Mouse (Mus musculus) hindbrain, embryonic 14.5 days (tissue): Measurements from ENCODE around the gene Mapk12. TPM values are rescaled to one million over a fixed set of nuclear protein-coding genes. Genes with fewer than 3 reads are reported as not detected.

Source experiments
- ATAC-seq: fragments of 200-750 bp; cut with Nextera tagmentation; 2 replicates; pipeline ENCODE4 v1.8.0; 2017; ENCODE audit warnings: moderate number of reproducible peaks, mild to moderate bottlenecking, moderate TSS enrichment, moderate library complexity; ENCODE audit not compliant: low FRiP score
- DNase-seq: peaks from one replicate; pipeline ENCODE4 v3.0.0-alpha.2; 2015; ENCODE audit warnings: low spot score
- H3K27ac ChIP-seq: fragments of 300-500 bp; sonication (generic); 2 replicates; pipeline ENCODE4 v1.5.1; 2014; ENCODE audit warnings: mild to moderate bottlenecking, moderate library complexity
- H3K27me3 ChIP-seq: fragments of 300-500 bp; sonication (generic); 2 replicates; pipeline ENCODE4 v1.6.1; 2014; ENCODE audit warnings: mild to moderate bottlenecking, low read length, mixed read lengths; ENCODE audit not compliant: control insufficient read depth, insufficient read depth
- H3K36me3 ChIP-seq: fragments of 300-500 bp; sonication (generic); replicated peaks from 2 replicates; pipeline ENCODE4 v1.6.1; 2014; ENCODE audit not compliant: control insufficient read depth, insufficient read depth
- H3K4me1 ChIP-seq: fragments of 300-500 bp; sonication (generic); replicated peaks from 2 replicates; pipeline ENCODE4 v1.6.1; 2014; ENCODE audit warnings: antibody characterized with exemption, low read length, mixed read lengths; ENCODE audit not compliant: control insufficient read depth, insufficient read depth
- H3K4me2 ChIP-seq: fragments of 300-500 bp; sonication (generic); replicated peaks from 2 replicates; pipeline ENCODE4 v1.6.1; 2014; ENCODE audit warnings: mild to moderate bottlenecking, moderate library complexity
- H3K4me3 ChIP-seq: fragments of 300-500 bp; sonication (generic); replicated peaks from 2 replicates; pipeline ENCODE4 v1.5.1; 2014; ENCODE audit warnings: mild to moderate bottlenecking, low read length
- H3K9ac ChIP-seq: fragments of 300-500 bp; sonication (generic); 2 replicates; pipeline ENCODE4 v1.6.1; 2014
- H3K9me3 ChIP-seq: fragments of 300-500 bp; sonication (generic); 2 replicates; pipeline ENCODE4 v1.6.1; 2016; ENCODE audit warnings: low read length; ENCODE audit not compliant: control insufficient read depth
- WGBS: fragments of 180-500 bp; shearing (Covaris S2); extraction: QIAGEN DNeasy Blood & Tissue Kit; methylation state at CpG from one replicate; pipeline ENCODE4 v1.1.7; 2014; 5-methylcytosine and 5-hydroxymethylcytosine counted together
- polyA plus RNA-seq: library from polyadenylated mRNA; unstranded; fragments of >200 nt; fragmentation: Nextera tagmentation; extraction: Ambion mirVana; gene quantifications from 2 replicates; pipeline ENCODE4 v1.2.1, GENCODE M21; 2014

The Mapk12 gene
- polyA plus RNA-seq, 1 experiment from 2014 or later = 4.0 TPM

DNA sequence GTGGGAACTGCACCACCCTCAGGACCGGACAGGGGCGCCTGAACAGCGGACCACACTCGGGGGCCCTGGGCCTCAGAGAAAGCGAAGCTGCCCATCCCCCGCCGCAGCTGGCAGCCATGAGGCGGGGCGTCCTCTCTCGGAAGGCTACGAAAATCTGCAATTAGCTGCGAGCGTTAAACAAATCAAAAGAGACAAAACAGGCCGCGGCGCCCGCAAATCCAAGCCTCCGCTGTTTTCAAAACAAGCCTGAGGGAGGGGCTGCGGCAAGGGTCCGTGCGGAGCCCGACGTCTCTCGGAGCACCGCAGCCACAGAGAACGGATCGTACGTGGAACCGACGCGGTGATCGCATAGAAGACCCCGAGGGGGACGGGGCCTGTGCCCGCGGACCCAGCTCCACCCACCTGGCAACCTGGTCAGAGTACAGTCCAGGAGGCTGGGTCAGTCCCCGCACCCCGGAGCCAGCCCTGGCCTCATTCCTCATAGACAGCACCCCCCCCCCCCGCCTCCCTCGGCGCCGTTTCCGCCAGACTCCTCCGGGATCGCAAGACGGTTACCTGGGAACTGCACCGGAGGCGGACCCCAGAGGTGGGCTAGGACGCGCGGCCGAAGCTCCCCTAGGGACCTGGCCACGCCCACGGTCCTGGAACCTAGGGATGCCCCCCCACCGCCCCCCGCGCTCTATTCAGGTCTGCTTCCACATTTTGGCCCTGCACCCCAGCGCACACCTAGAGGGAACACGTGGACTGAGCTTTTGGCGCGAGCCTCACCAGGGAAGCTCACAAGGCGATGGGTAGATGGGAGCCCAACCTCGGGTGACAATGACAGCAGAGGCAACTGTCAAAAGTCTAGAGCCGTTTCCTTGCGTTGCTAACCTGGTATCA is 32.8 kb upstream of the Mapk12 start:
- peak overlapping the region; percentile 83 for H3K27ac ChIP-seq
- H3K4me3 ChIP-seq = peak overlapping the region; percentile 52
- DNase-seq = peak; percentile 70
- H3K4me1 ChIP-seq = peaks cover 83% of the 10 kb centered on the region
- H3K27me3 ChIP-seq = no peaks in the 10 kb centered on the region
- ATAC-seq = peak; percentile 21; the same call in 1 of the 2 replicates
- WGBS = under 1% methylated on average over 65 of the region's 65 CpGs
- H3K4me2 ChIP-seq = peak overlapping the region; percentile 99
- no peaks in the 10 kb centered on the region for H3K9me3 ChIP-seq
- H3K36me3 ChIP-seq = peaks cover 17% of the 10 kb centered on the region
- H3K9ac ChIP-seq = peak overlapping the region; percentile 86

DNA sequence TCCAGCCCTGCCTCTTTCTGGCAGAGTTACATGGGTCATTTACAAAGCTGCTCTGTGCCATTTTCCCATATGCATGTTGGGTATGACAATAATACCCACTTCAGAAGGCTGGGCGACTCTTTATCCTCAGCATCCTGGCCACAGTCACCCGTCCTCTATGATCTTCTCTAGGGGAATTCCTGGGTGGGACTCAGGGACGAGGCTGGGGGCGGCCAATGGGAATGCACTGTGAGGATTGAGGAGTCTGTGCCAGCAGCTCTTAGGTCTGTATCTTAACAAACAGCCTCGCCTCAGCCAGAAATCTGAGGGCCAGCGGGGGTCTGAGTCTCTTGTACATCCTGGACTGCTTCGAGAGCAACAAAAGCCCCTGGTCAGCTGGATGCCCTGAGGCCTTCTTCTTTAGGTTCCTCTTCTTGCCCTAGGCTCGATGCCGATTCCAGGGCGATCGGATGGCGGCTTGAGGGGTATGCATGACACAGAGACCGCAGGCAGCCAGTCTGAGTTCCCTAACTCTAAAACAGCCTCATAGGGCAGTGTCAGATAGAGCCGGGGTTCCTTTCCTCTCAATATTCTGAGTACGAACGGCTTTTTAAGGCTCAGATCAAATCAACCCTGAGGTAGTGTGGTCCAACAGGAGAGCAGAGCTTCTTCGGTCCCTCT is 31.9 kb upstream of the Mapk12 start:
- H3K9ac ChIP-seq = peak overlapping the region; percentile 86
- H3K27ac ChIP-seq = peak overlapping the region; percentile 83
- H3K27me3 ChIP-seq = no peaks in the 10 kb centered on the region
- no peak for DNase-seq
- H3K9me3 ChIP-seq = no peaks in the 10 kb centered on the region
- H3K36me3 ChIP-seq = peaks cover 26% of the 10 kb centered on the region
- peak overlapping the region; percentile 52 for H3K4me3 ChIP-seq
- H3K4me2 ChIP-seq = peak overlapping the region; percentile 99
- WGBS = 31% methylated on average over 17 of the region's 17 CpGs
- peaks cover 75% of the 10 kb centered on the region for H3K4me1 ChIP-seq
- no peak for ATAC-seq

DNA sequence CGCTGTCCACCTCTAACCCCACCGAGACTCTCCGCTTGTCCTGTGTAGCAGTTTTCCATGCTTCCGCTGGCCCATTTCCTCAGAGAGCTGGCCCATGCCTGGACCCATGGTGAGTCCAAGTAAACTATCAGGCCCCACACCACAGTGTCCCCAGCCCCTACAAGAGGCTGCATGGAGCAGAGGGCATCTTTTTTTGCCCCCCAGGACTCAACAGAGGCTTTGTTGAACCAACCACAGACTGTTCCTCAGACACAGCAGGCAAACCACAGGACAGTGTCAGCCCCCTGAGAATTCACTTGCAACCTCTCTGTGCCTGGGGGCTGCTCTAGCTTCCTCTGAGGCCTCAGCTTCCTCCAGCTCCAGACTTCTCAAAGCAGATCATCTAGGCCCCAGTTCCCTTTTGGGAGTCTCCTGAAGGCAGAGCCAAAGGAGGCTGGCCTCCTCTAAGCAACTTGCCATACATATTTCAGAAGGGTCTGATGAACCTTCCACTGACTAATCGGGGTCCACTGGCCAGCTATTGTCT is 31.1 kb upstream of the Mapk12 start:
- no peak overlapping the region for H3K4me3 ChIP-seq
- H3K9ac ChIP-seq = no peak overlapping the region
- no peak overlapping the region for H3K27ac ChIP-seq
- no peak for DNase-seq
- no peaks in the 10 kb centered on the region for H3K9me3 ChIP-seq
- peak overlapping the region; percentile 99; the same call in 1 of the 2 replicates for H3K4me2 ChIP-seq
- peaks cover 67% of the 10 kb centered on the region for H3K4me1 ChIP-seq
- H3K36me3 ChIP-seq = peaks cover 34% of the 10 kb centered on the region
- 91% methylated on average over 5 of the region's 5 CpGs for WGBS
- ATAC-seq = no peak
- H3K27me3 ChIP-seq = no peaks in the 10 kb centered on the region

DNA sequence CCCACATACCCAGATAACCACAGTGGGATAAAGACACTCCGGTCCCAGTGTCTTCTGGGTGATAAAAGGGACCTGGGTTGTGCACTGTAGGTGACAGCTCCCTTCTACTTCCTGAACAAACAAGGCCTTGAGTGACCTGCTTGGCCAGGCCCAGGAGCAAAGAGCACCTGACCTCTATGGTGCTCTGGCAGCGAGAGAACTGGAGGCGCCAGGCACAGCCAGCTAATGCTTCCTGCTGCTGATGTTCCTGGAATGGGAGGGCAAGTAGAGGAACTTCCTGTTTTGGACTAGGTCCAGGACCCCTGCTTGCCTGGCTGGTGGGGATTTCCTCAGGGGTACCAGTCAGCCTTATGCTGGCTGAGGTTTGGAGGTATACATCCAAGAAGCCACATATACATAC is 29.6 kb upstream of the Mapk12 start:
- H3K27ac ChIP-seq = peak overlapping the region; percentile 61; the same call in 1 of the 2 replicates
- H3K27me3 ChIP-seq = no peaks in the 10 kb centered on the region
- 70% methylated on average over 3 of the region's 3 CpGs for WGBS
- no peaks in the 10 kb centered on the region for H3K9me3 ChIP-seq
- no peak overlapping the region for H3K4me3 ChIP-seq
- peaks cover 53% of the 10 kb centered on the region for H3K4me1 ChIP-seq
- no peak overlapping the region for H3K9ac ChIP-seq
- peaks cover 49% of the 10 kb centered on the region for H3K36me3 ChIP-seq
- H3K4me2 ChIP-seq = no peak overlapping the region
- DNase-seq = no peak
- no peak for ATAC-seq

DNA sequence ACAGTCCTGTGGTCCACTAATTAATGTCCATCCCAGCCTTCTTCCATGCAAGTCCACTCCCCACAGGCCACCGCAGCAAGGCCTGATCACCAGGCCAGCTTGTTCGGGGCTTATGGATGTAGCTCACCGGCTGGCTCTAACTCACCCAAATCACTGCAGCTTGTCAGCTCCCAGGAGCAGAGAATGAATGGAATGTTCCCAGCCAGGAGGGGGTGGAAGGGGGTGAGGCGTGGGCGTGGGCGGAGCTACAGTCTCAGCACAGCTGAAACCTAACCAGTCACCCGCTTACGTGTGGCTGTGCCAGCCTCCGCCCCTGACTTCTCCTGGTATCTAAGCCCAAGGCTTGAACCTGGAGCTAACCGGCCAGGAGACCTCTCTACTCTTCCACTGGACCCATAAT is 28.9 kb upstream of the Mapk12 start:
- peaks cover 55% of the 10 kb centered on the region for H3K36me3 ChIP-seq
- H3K9ac ChIP-seq = peak overlapping the region; percentile 17; the same call in 1 of the 2 replicates
- DNase-seq = peak; percentile 59
- H3K27me3 ChIP-seq = no peaks in the 10 kb centered on the region
- peaks cover 47% of the 10 kb centered on the region for H3K4me1 ChIP-seq
- ATAC-seq = peak; percentile 38
- H3K27ac ChIP-seq = peak overlapping the region; percentile 61; the same call in 1 of the 2 replicates
- H3K4me3 ChIP-seq = no peak overlapping the region
- H3K9me3 ChIP-seq = no peaks in the 10 kb centered on the region
- 6% methylated on average over 10 of the region's 10 CpGs for WGBS
- H3K4me2 ChIP-seq = peak overlapping the region; percentile 13

DNA sequence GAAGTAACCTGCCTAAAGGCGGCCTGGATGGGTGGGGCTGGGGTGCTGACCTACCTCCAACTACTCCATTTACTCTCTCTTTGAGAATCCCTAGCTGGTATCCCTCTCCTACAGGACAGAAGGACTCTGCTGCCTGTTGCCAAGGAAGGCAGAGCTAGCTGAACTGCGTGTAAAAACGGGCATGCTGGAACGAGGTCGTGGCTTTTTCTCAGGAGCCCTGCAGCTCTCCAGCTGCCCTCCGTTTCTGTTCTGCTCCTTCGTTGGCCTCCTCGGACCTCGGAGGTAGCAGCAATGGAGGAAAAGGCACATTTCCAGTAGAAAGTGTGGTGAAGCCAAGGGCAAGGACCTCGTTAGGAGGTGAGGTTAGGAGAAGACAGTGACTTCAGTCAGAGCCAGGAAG is 28.4 kb upstream of the Mapk12 start:
- Histone ChIP-seq H3K9me3 (no peaks in the 10 kb centered on the region), H3K4me3 (no peak overlapping the region), H3K36me3 (peaks cover 61% of the 10 kb centered on the region), H3K4me2 (peak overlapping the region; percentile 13; the same call in 1 of the 2 replicates), H3K9ac (no peak overlapping the region), H3K4me1 (peaks cover 42% of the 10 kb centered on the region), H3K27ac (peak overlapping the region; percentile 61; the same call in 1 of the 2 replicates), H3K27me3 (no peaks in the 10 kb centered on the region)
- DNase-seq (no peak), ATAC-seq (no peak)
- WGBS = 52% methylated on average over 10 of the region's 10 CpGs

DNA sequence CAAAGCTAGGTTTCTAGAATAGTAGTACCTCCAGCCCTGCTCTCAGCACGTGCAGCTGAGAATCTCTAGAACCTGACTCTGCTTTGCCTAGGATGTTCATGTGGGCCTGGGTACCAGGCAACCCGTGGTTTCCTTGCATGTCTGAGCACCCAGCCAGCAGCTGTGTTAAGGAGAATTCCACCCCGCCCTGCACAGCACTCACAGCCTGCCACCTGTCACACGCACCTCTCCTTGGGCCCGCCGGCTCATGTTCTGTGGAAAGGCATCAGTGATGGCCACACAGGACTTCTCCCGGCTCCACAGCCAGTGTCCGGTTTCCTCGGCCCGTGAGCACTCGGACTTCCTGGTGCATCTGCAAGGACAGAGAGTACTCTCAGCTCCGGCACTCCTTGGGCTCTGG is 25.0 kb upstream of the Mapk12 start:
- 96% methylated on average over 12 of the region's 12 CpGs for WGBS
- Histone ChIP-seq H3K4me3 (no peak overlapping the region), H3K36me3 (peaks cover 95% of the 10 kb centered on the region), H3K4me1 (peaks cover 17% of the 10 kb centered on the region), H3K27me3 (no peaks in the 10 kb centered on the region), H3K9me3 (no peaks in the 10 kb centered on the region), H3K27ac (no peak overlapping the region), H3K4me2 (no peak overlapping the region), H3K9ac (no peak overlapping the region)
- DNase-seq (no peak), ATAC-seq (no peak)

DNA sequence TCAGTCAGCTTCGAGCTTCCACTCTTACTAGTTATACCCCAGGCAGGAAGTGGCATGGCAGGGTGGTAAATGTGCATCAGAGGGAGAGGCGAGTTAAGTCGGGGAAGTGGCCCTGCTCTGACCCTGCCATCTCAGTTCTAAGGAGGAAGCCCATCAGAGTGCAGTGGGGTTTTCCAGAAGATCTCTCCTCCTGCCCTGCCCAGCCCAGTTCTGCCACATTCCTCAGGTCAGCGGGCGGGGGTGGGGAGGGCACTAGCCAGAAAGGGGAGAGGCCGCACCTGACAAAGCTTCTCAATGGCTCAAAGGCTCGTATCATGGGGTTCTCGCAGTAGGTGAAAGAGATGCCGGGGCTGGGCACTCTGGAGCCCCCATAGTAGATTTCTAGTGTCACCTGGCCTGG is 20.9 kb upstream of the Mapk12 start:
- peaks cover 100% of the 10 kb centered on the region for H3K36me3 ChIP-seq
- no peak overlapping the region for H3K4me3 ChIP-seq
- 95% methylated on average over 9 of the region's 9 CpGs for WGBS
- no peak overlapping the region for H3K9ac ChIP-seq
- H3K27me3 ChIP-seq = no peaks in the 10 kb centered on the region
- no peaks in the 10 kb centered on the region for H3K4me1 ChIP-seq
- no peak overlapping the region for H3K4me2 ChIP-seq
- ATAC-seq = no peak
- H3K27ac ChIP-seq = no peak overlapping the region
- H3K9me3 ChIP-seq = no peaks in the 10 kb centered on the region
- DNase-seq = no peak

DNA sequence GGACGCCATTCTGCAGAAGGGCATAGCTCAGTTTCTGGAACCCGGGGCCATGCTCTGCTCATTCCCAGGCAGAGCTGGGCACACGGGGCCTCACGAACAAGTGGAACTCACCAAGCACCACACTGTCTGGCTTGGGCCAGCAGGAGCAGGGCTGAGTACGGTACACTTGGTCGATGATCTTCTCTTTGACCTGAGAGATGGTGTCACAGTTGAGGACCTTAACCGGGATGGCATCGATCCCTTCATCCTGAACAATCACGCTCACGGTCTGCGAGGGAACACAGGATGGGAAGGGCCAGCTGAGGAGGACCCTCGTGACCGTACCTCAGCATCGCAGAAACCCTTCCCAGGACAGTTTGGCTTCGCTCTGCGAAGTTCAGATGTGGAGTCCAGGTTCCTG is 18.0 kb upstream of the Mapk12 start:
- Histone ChIP-seq H3K9ac (no peak overlapping the region), H3K4me1 (no peaks in the 10 kb centered on the region), H3K4me3 (no peak overlapping the region), H3K27ac (no peak overlapping the region), H3K4me2 (no peak overlapping the region), H3K9me3 (no peaks in the 10 kb centered on the region), H3K36me3 (peaks cover 100% of the 10 kb centered on the region), H3K27me3 (no peaks in the 10 kb centered on the region)
- ATAC-seq = 0 out of 2 replicates have a peak, but pooled peaks have one; percentile 22
- 95% methylated on average over 16 of the region's 16 CpGs for WGBS
- no peak for DNase-seq
